Mouse (Mus musculus) cortical plate, adult 2 months (tissue): ENCODE data around the gene Trim37. TPM values are rescaled to one million over a fixed set of nuclear protein-coding genes. Genes with fewer than 3 reads are reported as not detected.
A peak's percentile ranks its signal among the peaks of the same experiment; 100 is the strongest.

Experiments
- H3K27ac ChIP-seq: fragments of 200-500 bp; 2 replicates; pipeline ENCODE4 v1.5.1; 2012; ENCODE audit warnings: low read length, control low read depth, inconsistent platforms; ENCODE audit not compliant: insufficient read depth
- H3K4me1 ChIP-seq: fragments of 200-500 bp; 2 replicates; pipeline ENCODE4 v1.6.1; 2011; ENCODE audit warnings: low read length; ENCODE audit not compliant: control insufficient read depth, insufficient read depth
- H3K4me3 ChIP-seq: fragments of 200-500 bp; 2 replicates; pipeline ENCODE4 v1.5.1; 2011; ENCODE audit warnings: mild to moderate bottlenecking, low read length, control low read depth; ENCODE audit not compliant: insufficient read depth
- CTCF ChIP-seq: fragments of 200-500 bp; IDR thresholded peaks from 2 replicates; pipeline ENCODE4 v1.5.1; 2011; ENCODE audit warnings: mild to moderate bottlenecking, control low read depth, low read length; ENCODE audit not compliant: insufficient read depth; ENCODE audit errors: extremely low read depth
- POLR2A ChIP-seq: fragments of 200-500 bp; IDR thresholded peaks from 2 replicates; pipeline ENCODE4 v1.6.1; 2011; ENCODE audit warnings: mild to moderate bottlenecking, low read length, control low read depth; ENCODE audit not compliant: insufficient read depth; ENCODE audit errors: extremely low read depth
- polyA plus RNA-seq: library from polyadenylated mRNA; depleted of rRNA; stranded (reverse); fragments of >200 nt; gene quantifications from 2 replicates; pipeline ENCODE4 v1.2.3, GENCODE M21; 2012; rRNA removed

Trim37 gene
- polyA plus RNA-seq, result 152 and 156 TPM in 2 replicates

GRCm38 (mm10) chr11:87126824-87127816, at the start of gene Trim37:
Gene Trim37 (plus strand): TSS chr11:87127077.
- H3K4me1 ChIP-seq, result peaks cover 3% of the 10 kb centered on the region
- H3K27ac ChIP-seq, result peak within 1 kb of the TSS; percentile 91
- no peak for TF ChIP-seq CTCF
- TF ChIP-seq POLR2A, result peak; percentile 37; the same call in 1 of the 2 replicates
- H3K4me3 ChIP-seq, result peak within 1 kb of the TSS; percentile 94

- no peak for TF ChIP-seq POLR2A
- no peak for TF ChIP-seq CTCF
- Histone ChIP-seq H3K27ac (no peak overlapping the region), H3K4me1 (peaks cover 10% of the 10 kb centered on the region), H3K4me3 (no peak overlapping the region)
Observed at GRCm38 (mm10) chr11:87083712-87084111, 43.2 kb upstream of the Trim37 start.

GRCm38 (mm10) chr11:87085461-87085860, 41.4 kb upstream of the Trim37 start:
- TF ChIP-seq CTCF, result no peak
- TF ChIP-seq POLR2A, result no peak
- peak overlapping the region; percentile 86; the same call in 1 of the 2 replicates for H3K4me3 ChIP-seq

GRCm38 (mm10) chr11:87086290-87086984, 40.4 kb upstream of the Trim37 start, which contains the start of gene Smg8:
Gene Smg8 (minus strand): TSS chr11:87086774.
- TF ChIP-seq POLR2A (peak; percentile 76; the same call in 1 of the 2 replicates), CTCF (no peak)
- H3K27ac ChIP-seq, result no peak within 1 kb of the TSS
- peaks cover 10% of the 10 kb centered on the region for H3K4me1 ChIP-seq
- H3K4me3 ChIP-seq, result peak within 1 kb of the TSS; percentile 86

More at GRCm38 (mm10) chr11:87085461-87085860, 41.4 kb upstream of the Trim37 start:
- H3K27ac ChIP-seq, result no peak overlapping the region
- H3K4me1 ChIP-seq, result peaks cover 10% of the 10 kb centered on the region

- peak overlapping the region; percentile 86; the same call in 1 of the 2 replicates for H3K4me3 ChIP-seq
- H3K27ac ChIP-seq, result no peak overlapping the region
- TF ChIP-seq CTCF (no peak), POLR2A (no peak)
- peaks cover 10% of the 10 kb centered on the region for H3K4me1 ChIP-seq
Observed at GRCm38 (mm10) chr11:87087142-87087541, 39.7 kb upstream of the Trim37 start.

- Histone ChIP-seq H3K27ac (no peak within 1 kb of the TSS), H3K4me1 (no peaks in the 10 kb centered on the region; the same call in 1 of the 2 replicates), H3K4me3 (peak within 1 kb of the TSS; percentile 48)
- TF ChIP-seq CTCF (no peak), POLR2A (no peak)
Observed at GRCm38 (mm10) chr11:87108409-87108754, 18.5 kb upstream of the Trim37 start, which contains the start of gene Prr11. Gene Prr11 (minus strand): TSS chr11:87108708.

- TF ChIP-seq CTCF (no peak), POLR2A (peak; percentile 74; the same call in 1 of the 2 replicates)
- Histone ChIP-seq H3K4me3 (peak within 1 kb of the TSS; percentile 48), H3K4me1 (no peaks in the 10 kb centered on the region; the same call in 1 of the 2 replicates), H3K27ac (no peak within 1 kb of the TSS)
Observed at GRCm38 (mm10) chr11:87108755-87109518, 17.9 kb upstream of the Trim37 start, which contains the start of gene Ska2. Gene Ska2 (plus strand): TSS chr11:87109234.

GRCm38 (mm10) chr11:87109519-87110171, 17.2 kb upstream of the Trim37 start:
- H3K27ac ChIP-seq, result no peak overlapping the region
- TF ChIP-seq CTCF, result no peak
- TF ChIP-seq POLR2A, result no peak
- H3K4me1 ChIP-seq, result no peaks in the 10 kb centered on the region; the same call in 1 of the 2 replicates
- peak overlapping the region; percentile 48 for H3K4me3 ChIP-seq
